Mouse (Mus musculus) E14TG2a.4 (cell line): ENCODE measurements at regions not wholly inside any gene's neighbourhood (a gene's known extent, or its start where the extent isn't known, plus 50 kb on each side); places are given as distances from the start of the nearest gene placed in this dataset.

ENCODE experiments used
- CTCF ChIP-seq: conservative IDR thresholded peaks from 2 replicates; pipeline ENCODE4 v1.5.1; 2014; ENCODE audit warnings: low read length
- POU5F1 ChIP-seq: IDR thresholded peaks from 2 replicates; pipeline ENCODE4 v1.6.1; 2014; ENCODE audit warnings: low read length, borderline replicate concordance

GRCm38 (mm10) chr10:83957118-83957759 lies 234.6 kb downstream of the 1500009L16Rik start:
- TF ChIP-seq CTCF (no peak), POU5F1 (no peak)
